Mouse (Mus musculus) neural tube, postnatal 0 days (tissue): Measurements from ENCODE around the gene Olfr1490. TPM values are rescaled to one million over a fixed set of nuclear protein-coding genes. Genes with fewer than 3 reads are reported as not detected.

Experiments
- microRNA-seq: library from miRNA; unstranded; fragments of <30 nt; microRNA quantifications from one replicate; pipeline ENCODE4, GENCODE M21; 2016
- polyA plus RNA-seq: library from polyadenylated mRNA; unstranded; fragments of >200 nt; fragmentation: Nextera tagmentation; extraction: Ambion mirVana; gene quantifications from 2 replicates; pipeline ENCODE4 v1.2.1, GENCODE M21; 2015

Olfr1490 gene
- not detected in 2 replicates for polyA plus RNA-seq

DNA sequence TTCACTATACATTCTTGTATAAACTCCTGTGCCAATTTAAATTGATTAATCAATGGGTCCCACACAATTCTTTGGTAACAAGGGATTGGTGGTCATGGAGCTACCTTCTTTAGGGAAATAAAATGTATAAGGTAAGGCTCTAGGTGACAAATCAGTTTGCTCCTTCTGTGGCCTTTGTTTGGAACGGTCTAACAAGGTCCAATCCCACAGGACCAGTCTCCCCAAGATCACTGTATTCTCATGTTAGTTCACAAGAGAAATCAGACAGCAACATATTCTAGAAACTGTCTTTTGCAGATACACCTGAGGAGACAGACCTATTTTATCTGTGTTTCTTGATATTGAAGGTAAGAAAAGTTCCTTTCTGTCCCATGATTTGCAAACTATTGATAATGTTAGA lies at the start of gene Olfr1490:
Olfr1490 (plus strand) TSS at position 301 of the 400 bp plus-strand sequence.

DNA sequence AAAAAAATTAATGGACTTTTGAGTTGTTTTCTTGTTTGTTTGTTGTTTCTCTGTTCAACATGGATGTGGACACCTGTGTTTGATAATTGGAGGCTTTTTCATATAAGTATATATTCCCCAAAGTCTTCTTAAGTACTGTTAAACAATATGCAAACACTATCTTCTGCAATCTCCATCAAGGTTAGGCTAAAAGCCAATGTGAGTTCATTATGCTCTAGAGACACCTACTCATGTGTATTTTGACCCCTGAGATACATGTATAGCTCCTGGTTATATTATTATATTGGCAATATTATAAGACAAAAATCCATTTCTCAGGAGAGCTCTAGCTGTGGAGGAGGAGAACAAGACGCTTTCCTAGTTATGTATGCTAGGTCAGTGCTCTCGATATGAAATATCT lies 33.8 kb upstream of the Olfr1490 start, which contains the start of gene Olfr1487:
Olfr1487 (plus strand) TSS at position 301 of the 400 bp plus-strand sequence.

DNA sequence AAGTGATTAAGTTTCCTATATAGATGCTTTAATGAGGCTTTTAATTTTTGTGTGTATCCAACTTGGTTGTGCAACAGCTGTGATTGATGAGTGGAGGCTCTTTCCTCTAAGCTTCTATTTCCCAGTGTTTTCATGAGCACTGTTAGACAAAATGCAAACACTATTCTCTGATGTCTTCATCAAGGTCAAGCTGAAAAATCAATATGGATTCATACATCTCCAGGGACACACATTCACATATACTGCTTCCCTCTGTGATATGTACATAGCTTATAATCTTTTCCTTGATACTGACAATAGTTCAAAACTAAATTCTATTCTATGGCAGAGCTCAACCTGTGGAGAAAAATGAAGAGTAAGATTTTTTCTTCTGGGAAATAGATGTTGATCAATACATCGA lies 19.6 kb upstream of the Olfr1490 start, which contains the start of gene Olfr1489:
Olfr1489 (plus strand) TSS at position 301 of the 400 bp plus-strand sequence.

DNA sequence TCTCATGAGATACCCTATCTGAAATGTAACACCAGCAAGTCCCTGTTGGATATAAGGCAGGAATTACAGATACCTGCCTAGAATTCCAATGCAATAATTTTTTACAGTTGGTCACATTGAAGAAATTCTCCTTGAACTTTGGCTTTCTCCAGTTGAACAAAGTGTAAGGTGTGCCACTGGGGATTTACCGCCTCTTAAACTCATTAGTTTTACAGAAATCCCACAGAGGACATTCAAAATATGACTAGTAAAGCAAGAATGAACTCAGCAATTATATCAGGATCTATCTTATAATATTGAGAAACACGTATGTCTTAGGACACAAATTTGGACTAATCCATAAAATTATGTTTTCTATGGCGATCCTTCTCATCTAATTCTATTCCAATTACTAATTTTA lies 46.1 kb downstream of the Olfr1490 start, which contains the start of gene Olfr1491:
Olfr1491 (plus strand) TSS at position 301 of the 400 bp plus-strand sequence.

Small RNAs within 50 kb of the gene (microRNA-seq; reads per million reads assigned to microRNA genes)
- gene Gm23931, result not detected

Other genes starting within 250 kb of the Olfr1490 start
- gene Olfr1469, start 243.2 kb upstream of the Olfr1490 start, polyA plus RNA-seq, result not detected in 2 replicates
- gene Olfr1471, start 207.7 kb upstream of the Olfr1490 start, polyA plus RNA-seq, result not detected in 2 replicates
- not detected in 2 replicates for gene Olfr1472, start 195.0 kb upstream of the Olfr1490 start, polyA plus RNA-seq
- gene Olfr1474, start 181.5 kb upstream of the Olfr1490 start, polyA plus RNA-seq, result not detected in 2 replicates
- gene Olfr1475, start 170.9 kb upstream of the Olfr1490 start, polyA plus RNA-seq, result not detected in 2 replicates
- not detected in 2 replicates for gene Olfr1477, start 150.5 kb upstream of the Olfr1490 start, polyA plus RNA-seq
- gene Olfr1480, start 123.2 kb upstream of the Olfr1490 start, polyA plus RNA-seq, result not detected in 2 replicates
- gene Olfr1484, start 67.6 kb upstream of the Olfr1490 start, polyA plus RNA-seq, result not detected in 2 replicates
- not detected in 2 replicates for gene Olfr1487, start 33.7 kb upstream of the Olfr1490 start, polyA plus RNA-seq
- gene Olfr1489, start 19.5 kb upstream of the Olfr1490 start, polyA plus RNA-seq, result not detected in 2 replicates
- gene Olfr1491, start 46.2 kb downstream of the Olfr1490 start, polyA plus RNA-seq, result not detected in 2 replicates
- not detected in 2 replicates for gene Olfr1493-ps1, start 72.2 kb downstream of the Olfr1490 start, polyA plus RNA-seq
- not detected in 2 replicates for gene Olfr1494, start 88.6 kb downstream of the Olfr1490 start, polyA plus RNA-seq
- gene Olfr1495, start 113.5 kb downstream of the Olfr1490 start, polyA plus RNA-seq, result not detected in 2 replicates
- gene Olfr1496, start 126.8 kb downstream of the Olfr1490 start, polyA plus RNA-seq, result not detected in 2 replicates
- gene Olfr1497, start 147.1 kb downstream of the Olfr1490 start, polyA plus RNA-seq, result not detected in 2 replicates
- not detected in 2 replicates for gene Olfr1499, start 168.4 kb downstream of the Olfr1490 start, polyA plus RNA-seq
- gene Olfr1500, start 179.4 kb downstream of the Olfr1490 start, polyA plus RNA-seq, result not detected in 2 replicates
- not detected in 2 replicates for gene Olfr1501, start 199.6 kb downstream of the Olfr1490 start, polyA plus RNA-seq
- gene Olfr1502, start 210.7 kb downstream of the Olfr1490 start, polyA plus RNA-seq, result not detected in 2 replicates
- not detected in 2 replicates for gene Olfr1504, start 246.8 kb downstream of the Olfr1490 start, polyA plus RNA-seq